In the genomic region with DNA sequence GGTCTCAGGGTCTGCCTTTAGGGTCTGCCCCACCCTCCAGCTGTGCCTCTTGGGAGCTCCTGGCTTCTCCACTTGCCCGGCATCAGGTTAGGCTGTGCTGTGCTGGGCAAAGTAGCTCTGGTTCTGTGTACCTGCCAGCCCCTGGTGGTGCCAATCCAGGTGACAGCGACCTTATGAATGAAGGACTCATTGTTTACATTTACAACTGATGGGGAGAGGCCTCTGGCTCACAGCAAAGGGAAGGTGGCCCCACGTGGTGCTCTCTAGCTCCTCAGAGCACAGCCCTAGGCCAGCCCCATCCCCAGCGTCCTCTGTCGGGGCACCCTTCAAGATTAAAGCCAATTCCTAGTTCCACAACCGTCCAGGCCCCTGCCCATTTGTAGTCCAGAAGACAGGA, we compare ENCODE assay signal across 8 mouse cellular contexts. TPM values are rescaled to one million over a fixed set of nuclear protein-coding genes. Genes with fewer than 3 reads are reported as not detected.
DNase-seq lines count a peak whose midpoint lies in the region; ATAC-seq and TF ChIP-seq lines count a peak whose summit lies in the region.

No protein-coding gene starts in this region.

- DNase-seq in cerebellum, adult 18-20 months: peak; percentile 37 to 40
- no peak for DNase-seq in cerebellum, adult 8-10 months
- no peak for DNase-seq in spleen, adult 2 months (ENCODE audit: low read depth in 1 of 2, low spot score in 2 of 2)
- DNase-seq in spleen, postnatal 14 days (ENCODE audit: low spot score in 2 of 2): no peak
- DNase-seq in gastrocnemius, postnatal 4 days (ENCODE audit: low spot score in 2 of 2): no peak
- no peak for DNase-seq in ovary, adult 18-20 months (ENCODE audit: low spot score)

- H3K27me3 ChIP-seq in spleen, adult 2 months (ENCODE audit: control insufficient read depth, insufficient read depth, low read length): no peaks in the 10 kb centered on the region
- no peaks in the 10 kb centered on the region for H3K27me3 ChIP-seq in intestine, postnatal 0 days (replicated peaks; ENCODE audit: control insufficient read depth, insufficient read depth, low read length)
- no peaks in the 10 kb centered on the region for H3K27me3 ChIP-seq in neural tube, embryonic 12.5 days (replicated peaks)

- TF ChIP-seq CTCF in spleen, adult 2 months (IDR thresholded peaks at IDR 0.05; ENCODE audit: extremely low read depth, insufficient read depth, insufficient read length, insufficient replicate concordance): no peak
- TF ChIP-seq CTCF in intestine, postnatal 0 days (IDR thresholded peaks at IDR 0.05; ENCODE audit: low read depth): peak; percentile 55

- no peak overlapping the region for H3K27ac ChIP-seq in spleen, adult 2 months (ENCODE audit: insufficient read depth, low read length)
- peak overlapping the region; percentile 96 for H3K27ac ChIP-seq in intestine, postnatal 0 days (ENCODE audit: low read depth, low read length)
- no peak overlapping the region for H3K27ac ChIP-seq in neural tube, embryonic 12.5 days

- H3K36me3 ChIP-seq in spleen, adult 2 months (ENCODE audit: control insufficient read depth, insufficient read depth, low read length): no peaks in the 10 kb centered on the region
- no peaks in the 10 kb centered on the region for H3K36me3 ChIP-seq in intestine, postnatal 0 days (ENCODE audit: control insufficient read depth, insufficient read depth)
- H3K36me3 ChIP-seq in neural tube, embryonic 12.5 days: no peaks in the 10 kb centered on the region

- H3K9ac ChIP-seq in intestine, postnatal 0 days (ENCODE audit: low read depth, low read length): peak overlapping the region; percentile 93
- H3K9ac ChIP-seq in neural tube, embryonic 12.5 days: peak overlapping the region; percentile 88

- peaks cover 16% of the 10 kb centered on the region; the same call in 1 of the 2 replicates for H3K4me1 ChIP-seq in spleen, adult 2 months (ENCODE audit: control insufficient read depth, insufficient read depth, insufficient read length)
- H3K4me1 ChIP-seq in intestine, postnatal 0 days (replicated peaks; ENCODE audit: control insufficient read depth, insufficient read depth, low read length): peaks cover 10% of the 10 kb centered on the region
- H3K4me1 ChIP-seq in neural tube, embryonic 12.5 days: peaks cover 49% of the 10 kb centered on the region

- peak overlapping the region; percentile 89; the same call in 1 of the 2 replicates for H3K4me3 ChIP-seq in spleen, adult 2 months (ENCODE audit: extremely low read depth, insufficient read depth, insufficient read length)
- peak overlapping the region; percentile 86 for H3K4me3 ChIP-seq in intestine, postnatal 0 days (ENCODE audit: low read depth, low read length)
- H3K4me3 ChIP-seq in neural tube, embryonic 12.5 days: peak overlapping the region; percentile 89

- ATAC-seq in intestine, postnatal 0 days: peak; percentile 43
- no peak for ATAC-seq in neural tube, embryonic 12.5 days (ENCODE audit: low FRiP score, low read depth)

- no peak for TF ChIP-seq POLR2A in spleen, adult 2 months (IDR thresholded peaks at IDR 0.05; ENCODE audit: low read depth, low read length)

- WGBS in spleen, adult 2 months: 28% methylated on average over 6 of the region's 6 CpGs
- WGBS in intestine, postnatal 0 days: 3% methylated on average over 6 of the region's 6 CpGs
- WGBS in neural tube, embryonic 12.5 days: 13% methylated on average over 6 of the region's 6 CpGs

- H3K9me3 ChIP-seq in intestine, postnatal 0 days (ENCODE audit: control insufficient read depth): no peaks in the 10 kb centered on the region
- no peaks in the 10 kb centered on the region for H3K9me3 ChIP-seq in neural tube, embryonic 12.5 days

- peak overlapping the region; percentile 88 for H3K4me2 ChIP-seq in intestine, postnatal 0 days (replicated peaks; ENCODE audit: low read depth)
- peak overlapping the region; percentile 87 for H3K4me2 ChIP-seq in neural tube, embryonic 12.5 days (replicated peaks)

RNA-seq across cellular contexts. Expression of gene Clip2, which starts 1.4 kb away (rescaled TPM):
- polyA plus RNA-seq in spleen, adult 2 months (2012; rRNA removed): 10.1 and 10.7 TPM in 2 replicates
- 2.6 and 3.1 TPM in 2 replicates for polyA plus RNA-seq in intestine, postnatal 0 days (2015; fragmentation: Nextera tagmentation; extraction: Ambion mirVana)
- 11.2 and 12.0 TPM in 2 replicates for polyA plus RNA-seq in neural tube, embryonic 12.5 days (2016; fragmentation: Nextera tagmentation; extraction: Ambion mirVana)
- total RNA-seq in gastrocnemius, postnatal 4 days (2021): 10 to 100 TPM; 15.8 to 17.6 TPM

RNA-seq across cellular contexts. Expression of gene Syna, which starts 9.1 kb away (rescaled TPM):
- polyA plus RNA-seq in spleen, adult 2 months (2012; rRNA removed): 0.06 TPM in 1 of 2 replicates, not detected in the other
- 0.13 and 0.25 TPM in 2 replicates for polyA plus RNA-seq in intestine, postnatal 0 days (2015; fragmentation: Nextera tagmentation; extraction: Ambion mirVana)
- 0.15 and 0.22 TPM in 2 replicates for polyA plus RNA-seq in neural tube, embryonic 12.5 days (2016; fragmentation: Nextera tagmentation; extraction: Ambion mirVana)
- total RNA-seq in gastrocnemius, postnatal 4 days (2021): not detected

RNA-seq across cellular contexts. Expression of gene Rfc2, which starts 30.3 kb away (rescaled TPM):
- polyA plus RNA-seq in spleen, adult 2 months (2012; rRNA removed): 82.8 and 86.9 TPM in 2 replicates
- 88.6 and 93.2 TPM in 2 replicates for polyA plus RNA-seq in intestine, postnatal 0 days (2015; fragmentation: Nextera tagmentation; extraction: Ambion mirVana)
- 228 and 231 TPM in 2 replicates for polyA plus RNA-seq in neural tube, embryonic 12.5 days (2016; fragmentation: Nextera tagmentation; extraction: Ambion mirVana)
- total RNA-seq in gastrocnemius, postnatal 4 days (2021): 10 to 100 TPM; 42.6 to 45.0 TPM

Comparison
In these comparisons a context has a peak if more than half of its experiments do, and no peak if none do; other contexts are left out.
1. DNase-seq: peak in cerebellum, adult 18-20 months (2 of 2); none in cerebellum, adult 8-10 months (single experiment), spleen, adult 2 months (0 of 2), spleen, postnatal 14 days (0 of 2), gastrocnemius, postnatal 4 days (0 of 2) and ovary, adult 18-20 months (single experiment).
2. Peak in every context shown above with its lines, with median percentiles within 50 percentile points of each other: H3K4me3 ChIP-seq.